Mouse (Mus musculus) heart, postnatal 4 days (tissue): ENCODE results near the gene Lrpap1. TPM values are rescaled to one million over a fixed set of nuclear protein-coding genes. Genes with fewer than 3 reads are reported as not detected.

Experiments used
- DNase-seq: peaks from one replicate; pipeline ENCODE4 v3.0.0; 2021
- total RNA-seq, 2 experiments: library from RNA; stranded (reverse); gene quantifications; 2 replicates each; pipeline ENCODE4 v1.2.3; 2021

Gene Lrpap1
- total RNA-seq, 2 experiments from 2014 or later: 55.8 to 57.1 TPM

DNA sequence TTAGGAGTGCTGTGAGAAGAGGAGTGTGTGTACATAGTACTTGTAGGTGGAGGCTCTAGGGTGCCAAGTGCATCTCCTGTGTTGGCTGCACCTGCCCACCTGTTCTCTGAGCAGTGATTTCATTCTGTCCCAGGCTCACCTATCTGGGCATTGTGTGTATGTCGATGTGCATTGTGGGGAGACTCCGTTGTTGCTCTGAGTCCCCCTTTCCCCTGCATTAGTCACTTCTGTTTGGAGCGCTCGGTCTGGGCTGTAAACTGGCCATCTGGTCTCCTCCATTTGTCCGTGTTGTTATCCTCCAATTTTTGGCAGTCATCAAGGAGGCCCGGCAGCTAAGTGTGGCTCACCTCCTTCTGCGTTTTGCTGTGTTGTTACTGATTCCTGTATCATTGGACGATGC lies 14.5 kb upstream of the Lrpap1 start:
- no peak for DNase-seq

DNA sequence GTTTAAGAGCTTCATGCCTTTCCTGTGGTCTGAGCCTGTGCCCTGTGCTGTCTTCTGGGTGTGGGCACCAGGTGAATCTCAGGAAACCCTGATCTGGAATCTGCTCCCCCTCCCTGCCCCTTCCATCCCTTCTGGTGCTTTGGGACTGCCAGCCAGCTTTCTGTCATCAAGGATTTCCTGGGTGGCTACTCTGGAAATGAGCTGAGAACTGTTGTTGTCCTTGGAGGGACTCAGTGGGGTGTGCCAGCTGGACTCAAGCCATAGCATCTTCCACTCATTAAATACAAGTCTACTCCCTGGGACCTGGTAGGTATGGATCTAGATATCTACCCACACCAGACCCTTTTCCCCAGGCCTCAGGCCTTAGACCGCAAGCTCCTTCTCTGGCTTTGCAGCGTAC lies 12.9 kb upstream of the Lrpap1 start:
- DNase-seq: peak; percentile 62

DNA sequence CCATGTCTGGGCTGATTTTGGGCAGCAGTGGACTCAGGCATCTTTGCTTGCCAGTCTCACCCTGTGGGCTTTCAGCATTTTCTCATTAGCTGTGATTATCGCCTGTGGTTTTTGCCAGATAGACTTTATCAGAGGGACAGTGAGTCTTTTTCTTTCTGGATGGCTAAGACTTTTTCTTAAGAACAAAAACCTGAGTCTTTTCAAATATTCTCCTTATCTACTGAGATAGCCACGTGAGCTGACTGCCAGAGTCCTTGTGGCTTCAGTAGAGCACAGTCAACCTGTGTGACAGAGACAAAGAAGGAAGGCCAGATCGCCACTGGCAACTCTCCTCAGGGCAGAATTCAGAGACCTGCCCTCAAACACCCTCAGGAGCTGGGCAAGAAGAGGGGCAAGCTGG lies 12.1 kb upstream of the Lrpap1 start:
- DNase-seq: no peak

GRCm38 (mm10) chr5:35116002-35116401 lies 10.4 kb upstream of the Lrpap1 start:
- no peak for DNase-seq

GRCm38 (mm10) chr5:35112444-35112843 lies 6.9 kb upstream of the Lrpap1 start:
- no peak for DNase-seq

GRCm38 (mm10) chr5:35105922-35106298 lies 344 bp upstream of the Lrpap1 start:
- peak; percentile 45 for DNase-seq

DNA sequence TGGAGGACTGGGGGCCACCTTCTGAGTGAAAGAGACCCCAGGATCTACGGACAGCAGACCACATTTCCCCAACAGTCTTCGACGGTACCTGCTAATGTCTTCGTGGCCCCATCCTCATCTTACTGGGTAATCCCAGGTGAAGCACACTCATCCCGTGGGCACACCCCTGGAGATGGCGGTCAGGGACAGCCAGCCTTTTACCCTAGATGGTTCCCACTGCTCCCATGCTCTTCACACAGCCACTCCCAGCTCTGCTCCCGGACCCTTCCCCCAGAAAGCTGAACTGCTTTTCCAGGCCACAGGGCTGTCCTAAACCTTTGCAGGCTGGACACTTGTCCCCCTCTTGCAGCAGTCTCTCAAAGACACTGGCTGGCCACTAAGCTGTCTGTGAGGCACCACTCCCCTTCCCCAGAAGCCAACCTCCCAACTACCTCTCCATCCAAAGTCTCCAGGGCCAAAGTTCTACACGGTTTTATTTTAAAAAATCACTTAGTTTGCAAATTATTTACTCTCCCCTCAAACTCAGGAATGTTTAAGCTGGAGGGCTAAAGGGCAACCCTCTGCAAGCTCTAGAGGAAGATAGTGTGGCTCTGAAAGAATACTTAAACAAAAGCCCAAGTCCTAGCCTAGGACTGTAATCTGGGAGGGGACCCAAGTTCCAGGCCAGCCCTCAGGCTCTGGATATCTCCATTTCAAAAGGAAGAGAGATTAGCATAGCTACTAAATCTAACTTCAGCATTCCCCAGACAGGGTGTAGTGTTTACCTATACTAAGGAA lies 1.2 kb downstream of the Lrpap1 start:
- DNase-seq: no peak

- DNase-seq: no peak
Measured at GRCm38 (mm10) chr5:35103528-35103927, 2.0 kb downstream of the Lrpap1 start.

DNA sequence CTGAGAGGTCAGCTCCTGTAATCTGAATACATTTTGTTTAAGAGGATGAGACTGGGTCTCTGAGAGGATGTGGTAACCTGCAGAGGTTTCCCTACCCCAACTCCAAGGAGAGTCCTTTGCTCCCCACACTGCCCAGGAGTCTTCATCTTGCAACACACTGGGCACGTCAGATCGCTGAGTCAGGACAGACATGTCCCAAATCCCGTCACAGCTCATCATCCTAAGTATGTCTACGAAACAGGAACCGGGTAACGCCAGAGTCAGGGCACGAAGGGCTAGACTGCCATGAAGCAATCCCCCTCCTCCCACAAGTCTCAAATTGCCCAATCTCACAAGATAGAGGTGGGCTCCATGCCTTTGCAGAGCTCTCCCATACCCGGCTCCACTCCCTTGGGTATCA lies 2.5 kb downstream of the Lrpap1 start:
- DNase-seq: no peak

DNA sequence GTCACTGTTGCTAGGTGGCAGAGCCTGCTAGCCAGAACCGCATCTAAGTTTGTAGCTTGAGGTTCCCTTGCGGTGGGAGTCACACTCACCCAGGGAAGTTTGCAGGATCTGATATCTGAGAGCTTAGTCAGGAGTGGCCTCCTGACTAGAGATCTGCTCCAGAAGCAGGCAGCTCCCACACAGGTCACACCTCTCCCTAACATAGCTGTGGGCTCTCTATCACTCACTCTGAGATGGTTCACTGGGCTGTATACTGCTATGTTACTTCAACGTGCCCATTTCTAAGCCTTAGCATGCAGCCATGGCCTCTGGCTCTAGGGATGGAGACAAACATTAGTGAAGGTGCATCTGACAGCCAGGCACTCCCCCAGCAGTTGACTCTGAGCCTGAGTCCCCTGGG lies 13.9 kb downstream of the Lrpap1 start:
- DNase-seq: no peak

DNA sequence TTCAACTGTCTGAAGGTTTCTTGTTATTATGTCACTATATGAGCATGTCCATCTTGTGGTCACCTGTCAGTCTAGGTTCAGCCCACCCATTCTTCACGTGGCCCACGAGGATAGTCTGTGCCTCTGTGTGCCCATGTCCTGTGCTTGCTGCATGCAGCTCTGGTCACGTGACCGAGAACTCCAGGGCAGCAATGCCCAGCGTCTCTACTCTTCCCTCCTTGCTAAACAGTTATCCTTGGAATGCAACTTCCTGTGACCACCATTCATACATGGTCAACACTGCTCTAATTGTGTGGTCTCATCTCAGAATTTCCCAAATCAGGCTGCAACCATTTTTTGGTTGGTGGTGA lies 16.0 kb downstream of the Lrpap1 start:
- DNase-seq: no peak

DNA sequence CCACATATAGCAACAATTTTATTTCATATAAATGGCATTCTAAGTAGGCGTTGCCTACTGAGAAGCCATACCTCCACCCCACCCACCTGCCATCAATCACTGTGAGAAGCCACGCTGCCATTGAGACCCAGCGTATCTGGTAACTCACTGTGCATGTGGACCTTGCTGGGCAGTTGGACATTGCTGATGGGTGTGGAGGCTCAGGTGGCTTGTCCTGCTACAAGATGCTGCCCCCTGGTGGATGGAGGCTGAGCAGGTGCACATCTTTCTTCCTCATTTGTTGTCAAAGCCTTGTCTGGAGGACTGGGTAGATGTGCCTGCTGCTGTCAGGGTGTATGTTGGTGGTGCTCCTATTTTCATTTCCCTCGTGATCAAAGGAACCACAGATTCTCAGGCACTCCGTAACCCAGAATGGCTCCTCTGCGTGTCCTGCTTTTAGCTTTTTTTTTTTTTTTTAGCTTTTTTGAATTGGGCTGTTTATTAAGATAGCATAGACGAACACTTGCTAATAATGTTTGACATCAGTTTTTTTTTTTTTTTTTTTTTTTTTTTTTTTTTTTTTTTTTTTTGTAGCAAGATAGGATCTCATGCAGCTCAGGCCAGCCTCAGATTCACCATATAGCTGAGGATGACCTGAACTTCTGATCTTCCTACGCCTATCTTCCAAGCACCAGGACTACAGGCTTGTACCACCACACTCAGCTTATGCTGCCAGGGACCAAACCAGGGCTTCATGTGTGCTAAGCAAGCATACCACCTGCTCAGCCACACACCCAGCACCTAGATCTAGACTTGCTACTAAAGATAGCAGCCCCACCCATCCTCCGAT lies 16.6 kb downstream of the Lrpap1 start:
- DNase-seq: peak; percentile 80

DNA sequence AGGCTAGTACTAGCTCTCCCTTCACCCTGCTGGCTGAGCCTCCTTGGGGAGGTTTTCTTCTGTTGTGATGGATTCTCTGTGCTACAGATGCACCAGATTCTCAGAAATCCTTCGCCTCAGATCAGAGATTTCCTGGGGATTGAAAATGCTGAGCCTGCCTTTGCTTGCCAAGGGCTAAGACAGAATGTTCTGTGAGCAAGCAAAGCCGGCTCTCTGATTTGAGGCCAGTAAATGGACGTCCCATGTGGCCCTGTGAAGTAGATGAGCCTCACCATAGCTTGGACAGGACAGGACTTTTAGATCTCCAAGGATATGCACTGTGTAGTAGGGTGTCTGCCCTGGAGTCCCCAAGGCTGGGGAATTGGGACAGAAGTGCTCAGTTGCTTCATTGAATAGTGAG lies 20.7 kb downstream of the Lrpap1 start:
- DNase-seq: no peak

DNA sequence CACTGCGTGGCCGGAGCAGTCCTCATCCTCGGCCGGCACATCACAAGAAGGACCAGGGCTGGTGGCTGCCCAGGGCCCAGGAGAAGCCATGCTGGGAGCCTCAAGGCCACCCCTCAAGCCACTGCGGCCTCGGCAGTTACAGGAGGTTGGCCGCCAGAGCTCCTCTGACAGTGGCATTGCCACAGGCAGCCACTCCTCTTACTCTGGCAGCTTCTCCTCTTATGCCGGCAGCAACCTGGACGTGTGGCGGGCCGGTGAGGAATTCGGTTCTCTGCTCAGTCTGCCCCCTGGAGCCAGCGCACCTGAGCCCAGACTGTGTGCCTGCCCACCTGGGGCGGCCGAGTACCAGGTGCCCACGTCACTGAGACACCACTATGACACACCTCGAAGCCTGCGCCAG lies 26.5 kb downstream of the Lrpap1 start:
- no peak for DNase-seq

DNA sequence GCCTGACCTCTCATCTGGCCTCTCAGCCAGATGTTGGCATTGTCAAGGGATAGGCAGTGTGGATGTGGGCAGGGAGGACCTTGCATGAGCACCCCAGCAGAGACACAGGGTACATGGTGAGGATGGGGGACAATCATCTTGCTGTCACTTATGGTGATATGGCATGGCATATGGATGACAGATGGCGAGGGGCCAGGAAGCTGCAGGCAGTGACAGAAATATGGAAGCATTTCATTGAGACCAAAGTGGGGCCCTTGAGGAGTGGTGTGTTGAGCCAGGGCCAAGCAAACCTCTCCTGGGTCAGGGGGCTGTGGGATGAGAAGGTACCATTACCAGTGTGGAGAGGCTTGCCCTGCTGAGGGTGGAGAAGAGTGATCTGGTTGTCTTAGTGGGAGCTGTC lies 29.2 kb downstream of the Lrpap1 start:
- no peak for DNase-seq

GRCm38 (mm10) chr5:35073992-35074391 lies 31.6 kb downstream of the Lrpap1 start:
- peak; percentile 40 for DNase-seq

- DNase-seq: no peak
Measured at GRCm38 (mm10) chr5:35073235-35073634, 32.3 kb downstream of the Lrpap1 start.

DNA sequence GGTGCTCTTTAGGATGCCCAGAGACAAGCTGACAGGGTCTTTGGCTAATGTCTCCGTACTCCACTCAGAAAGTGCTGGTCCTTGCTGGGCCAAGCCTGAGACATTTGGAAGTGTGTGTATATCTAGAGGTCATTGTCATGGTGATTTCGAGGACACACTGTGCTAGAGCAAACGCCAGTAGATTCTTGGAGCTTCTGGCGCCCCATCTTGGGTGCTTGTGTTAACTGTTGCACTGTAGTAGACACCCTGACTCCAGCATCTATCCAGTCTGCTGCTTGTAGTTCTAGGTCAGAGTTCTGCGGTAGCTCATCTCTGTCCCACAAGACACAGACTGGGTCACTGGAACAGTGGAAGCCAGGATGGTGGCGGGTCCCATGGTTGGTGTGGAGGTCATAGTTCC lies 33.7 kb downstream of the Lrpap1 start:
- no peak for DNase-seq

GRCm38 (mm10) chr5:35070953-35071352 lies 34.6 kb downstream of the Lrpap1 start:
- DNase-seq: no peak

DNA sequence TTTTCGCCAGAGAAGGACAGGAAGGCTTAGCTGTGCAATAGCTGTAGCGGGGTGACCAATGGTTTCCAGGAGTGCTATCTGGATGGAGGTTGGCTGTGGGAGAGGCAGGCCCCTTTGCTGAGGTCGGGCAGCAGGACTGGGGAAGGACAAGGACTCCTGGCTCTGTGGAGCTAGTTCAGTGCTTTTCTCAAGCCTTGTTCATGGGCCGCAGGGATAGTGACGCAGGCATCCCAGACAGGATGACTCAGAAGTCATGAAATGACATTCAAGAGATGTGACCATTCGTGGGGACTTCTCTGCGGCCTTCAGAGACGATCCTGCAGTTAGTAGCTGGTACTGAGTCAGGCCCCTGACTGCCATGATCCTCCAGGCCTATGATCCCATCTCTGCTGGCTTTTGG lies 35.3 kb downstream of the Lrpap1 start:
- no peak for DNase-seq

- no peak for DNase-seq
Measured at GRCm38 (mm10) chr5:35069841-35070240, 35.7 kb downstream of the Lrpap1 start.

DNA sequence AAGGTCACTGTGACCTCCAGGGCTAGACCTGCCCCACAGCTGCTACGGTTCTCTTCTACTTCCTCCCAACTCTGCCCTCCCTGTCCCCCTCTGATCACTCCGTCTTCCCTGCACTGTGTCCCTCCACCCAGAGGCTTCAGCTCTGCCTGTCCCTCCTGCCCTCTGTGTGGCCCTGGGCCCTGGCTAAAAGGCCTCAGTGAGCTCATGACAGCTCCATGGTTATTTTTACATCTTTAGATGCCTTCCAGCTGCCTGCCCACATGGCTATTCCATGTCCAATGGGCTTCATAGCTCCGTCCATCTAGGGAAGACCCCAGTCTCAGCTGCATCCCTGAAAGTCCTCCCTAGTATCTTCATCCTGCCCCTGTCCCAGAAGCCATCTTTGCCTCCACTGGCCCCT lies 45.5 kb downstream of the Lrpap1 start:
- DNase-seq: peak; percentile 47

DNA sequence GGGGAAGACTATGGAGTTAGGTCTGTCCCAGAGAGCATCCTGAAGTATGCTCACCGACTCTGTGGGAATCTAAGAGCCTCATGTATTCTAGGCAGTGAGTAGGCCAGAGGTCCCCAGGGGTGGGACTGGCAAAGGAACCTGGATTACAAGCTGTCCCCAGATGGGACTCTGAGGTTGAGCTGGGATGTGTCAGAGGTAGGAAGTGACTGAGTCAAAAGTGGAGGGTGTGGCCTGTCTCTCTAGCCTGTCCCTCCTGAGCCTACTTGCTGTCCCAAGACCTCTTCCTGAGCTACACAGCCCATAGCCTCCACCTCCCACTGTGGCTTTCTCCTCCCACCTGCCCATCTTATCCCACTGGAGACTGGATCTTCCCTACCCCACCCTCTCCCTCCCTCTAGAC lies 47.4 kb downstream of the Lrpap1 start:
- DNase-seq: no peak

GRCm38 (mm10) chr5:35057582-35057981 lies 48.0 kb downstream of the Lrpap1 start:
- no peak for DNase-seq
